Mouse (Mus musculus): ENCODE measurements around the gene 7530416G11Rik. TPM values are rescaled to one million over a fixed set of nuclear protein-coding genes. Genes with fewer than 3 reads are reported as not detected.

Gene 7530416G11Rik
- total and polyA plus RNA-seq, 3 experiments, result not detected

DNA sequence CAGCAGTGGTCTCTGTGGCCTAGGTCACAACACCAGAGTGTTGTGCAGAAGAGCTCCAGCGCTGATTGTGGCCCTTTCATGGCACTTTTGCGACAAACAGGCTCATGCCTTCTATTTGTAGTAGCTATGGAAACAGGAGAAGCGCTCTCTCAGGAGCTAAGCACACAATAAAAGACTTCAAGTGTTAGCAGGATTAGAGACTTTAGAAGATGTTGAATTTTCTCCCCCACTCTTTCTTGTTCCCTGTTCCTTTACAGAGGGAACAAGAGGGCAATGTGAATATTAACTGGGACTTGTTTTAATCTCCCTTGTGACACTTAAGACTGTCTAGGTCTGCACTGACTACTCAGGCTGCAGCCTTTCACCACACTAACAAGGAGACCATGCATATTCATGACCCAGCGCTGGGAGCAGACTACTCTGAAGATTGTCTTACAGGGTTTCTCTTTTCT is 44.4 kb downstream of the 7530416G11Rik start:
- Histone ChIP-seq H3K79me2 (replicated peaks; ENCODE audit: control insufficient read depth, extremely low read depth, insufficient read depth, poor library complexity, severe bottlenecking) (no peaks in the 10 kb centered on the region), H3K4me1 (ENCODE audit: control insufficient read depth in 1 of 2, insufficient read depth in 2 of 2) (no peaks in the 10 kb centered on the region), H3K27me3 (replicated peaks) (no peaks in the 10 kb centered on the region), H3K4me3 (replicated peaks in 1 of 3; ENCODE audit: low read depth in 2 of 3, low read length in 2 of 3, poor library complexity in 1 of 3) (no peak overlapping the region), H3K9me3 (replicated peaks; ENCODE audit: low read length) (no peaks in the 10 kb centered on the region), H3K36me3 (replicated peaks in 1 of 2; ENCODE audit: control insufficient read depth in 1 of 2, insufficient read depth in 1 of 2, low read length in 1 of 2) (peaks cover 41 to 95% of the 10 kb centered on the region in 2 experiments), H3K4me2 (ENCODE audit: insufficient read depth, low read depth, poor library complexity, severe bottlenecking) (no peak overlapping the region), H3K9ac (ENCODE audit: insufficient read depth, low read depth) (no peak overlapping the region), H3K27ac (ENCODE audit: insufficient read depth, low read depth) (no peak overlapping the region)
- DNase-seq (ENCODE audit: extremely low read depth), result no peak
- TF ChIP-seq E2F4 (IDR thresholded peaks at IDR 0.05; ENCODE audit: insufficient replicate concordance, low read depth, low read length) (no peak), POLR2AphosphoS2 (IDR thresholded peaks at IDR 0.05; ENCODE audit: low read depth, low read length) (no peak), CHD1 (IDR thresholded peaks at IDR 0.05; ENCODE audit: low read depth, low read length) (no peak), NELFE (IDR thresholded peaks at IDR 0.05; ENCODE audit: low read depth, low read length) (no peak), SMC3 (IDR thresholded peaks at IDR 0.05; ENCODE audit: low read depth, low read length) (no peak), MEF2A (IDR thresholded peaks at IDR 0.05; ENCODE audit: borderline replicate concordance, low read depth, low read length) (no peak), EP300 (IDR thresholded peaks at IDR 0.05; ENCODE audit: low read length) (no peak), CTCF (conservative IDR thresholded peaks at IDR 0.05 in 1 of 2, IDR thresholded peaks at IDR 0.05 in 1 of 2; ENCODE audit: low read depth in 2 of 2, low read length in 2 of 2) (no peak), HCFC1 (IDR thresholded peaks at IDR 0.05; ENCODE audit: low read depth, low read length) (no peak), ELF1 (IDR thresholded peaks at IDR 0.05; ENCODE audit: low read depth, low read length) (no peak), ZNF384 (IDR thresholded peaks at IDR 0.05; ENCODE audit: low read depth, low read length) (no peak), UBTF (IDR thresholded peaks at IDR 0.05; ENCODE audit: low read depth, low read length) (no peak)
- dilution Hi-C loops (cut with MboI; ENCODE audit: extremely low pct_ligation_motif_present, extremely low pct_unique_long_range_greater_than_20kb, low sequenced_read_pairs) (no loop called here), in situ Hi-C loops (cut with MboI; ENCODE audit: low pct_ligation_motif_present, low pct_unique_long_range_greater_than_20kb, low sequenced_read_pairs) (no loop called here)

DNA sequence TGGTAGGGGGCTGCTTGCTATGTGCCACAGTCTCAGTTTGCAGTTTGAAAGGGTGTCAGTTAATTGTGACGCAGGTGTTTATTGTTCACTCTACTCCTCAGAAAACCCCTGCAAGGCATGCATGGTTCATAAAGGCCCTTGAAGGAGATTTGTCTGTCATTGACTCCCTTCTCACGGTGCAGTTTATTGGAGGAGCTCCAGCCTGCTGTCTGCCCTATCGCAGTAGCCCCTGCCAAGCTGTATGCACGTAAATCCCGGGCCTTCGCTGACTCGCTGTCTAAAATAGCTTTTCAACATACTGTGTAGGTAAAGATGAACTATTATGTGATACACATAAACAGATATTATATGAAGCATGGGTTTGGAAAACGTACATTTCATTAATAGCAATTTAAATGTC is 45.2 kb downstream of the 7530416G11Rik start:
- DNase-seq (ENCODE audit: extremely low read depth), result no peak
- Histone ChIP-seq H3K9ac (ENCODE audit: insufficient read depth, low read depth) (no peak overlapping the region), H3K9me3 (replicated peaks; ENCODE audit: low read length) (no peaks in the 10 kb centered on the region), H3K4me3 (replicated peaks in 1 of 3; ENCODE audit: low read depth in 2 of 3, low read length in 2 of 3, poor library complexity in 1 of 3) (no peak overlapping the region), H3K79me2 (replicated peaks; ENCODE audit: control insufficient read depth, extremely low read depth, insufficient read depth, poor library complexity, severe bottlenecking) (no peaks in the 10 kb centered on the region), H3K4me2 (ENCODE audit: insufficient read depth, low read depth, poor library complexity, severe bottlenecking) (no peak overlapping the region), H3K4me1 (ENCODE audit: control insufficient read depth in 1 of 2, insufficient read depth in 2 of 2) (no peaks in the 10 kb centered on the region), H3K27me3 (replicated peaks) (no peaks in the 10 kb centered on the region), H3K27ac (ENCODE audit: insufficient read depth, low read depth) (no peak overlapping the region), H3K36me3 (replicated peaks in 1 of 2; ENCODE audit: control insufficient read depth in 1 of 2, insufficient read depth in 1 of 2, low read length in 1 of 2) (peaks cover 34 to 93% of the 10 kb centered on the region in 2 experiments)
- TF ChIP-seq IRF4 (IDR thresholded peaks at IDR 0.05; ENCODE audit: low read depth, low read length) (no peak), MAZ (IDR thresholded peaks at IDR 0.05; ENCODE audit: low read depth, low read length) (no peak), RAD21 (IDR thresholded peaks at IDR 0.05; ENCODE audit: low read depth, low read length) (no peak), EP300 (IDR thresholded peaks at IDR 0.05; ENCODE audit: low read length) (no peak), HCFC1 (IDR thresholded peaks at IDR 0.05; ENCODE audit: low read depth, low read length) (no peak), ELF1 (IDR thresholded peaks at IDR 0.05; ENCODE audit: low read depth, low read length) (no peak), PAX5 (IDR thresholded peaks at IDR 0.05; ENCODE audit: low read length) (no peak), TCF12 (IDR thresholded peaks at IDR 0.05; ENCODE audit: low read depth, low read length) (no peak), POLR2A (IDR thresholded peaks at IDR 0.05; ENCODE audit: low read depth, low read length) (no peak), NELFE (IDR thresholded peaks at IDR 0.05; ENCODE audit: low read depth, low read length) (no peak), SIN3A (IDR thresholded peaks at IDR 0.05; ENCODE audit: low read length) (no peak), ZNF384 (IDR thresholded peaks at IDR 0.05; ENCODE audit: low read depth, low read length) (no peak), CTCF (conservative IDR thresholded peaks at IDR 0.05 in 1 of 2, IDR thresholded peaks at IDR 0.05 in 1 of 2; ENCODE audit: low read depth in 2 of 2, low read length in 2 of 2) (no peak), SMC3 (IDR thresholded peaks at IDR 0.05; ENCODE audit: low read depth, low read length) (no peak), MYC (IDR thresholded peaks at IDR 0.05; ENCODE audit: low read depth, low read length) (no peak), CHD2 (IDR thresholded peaks at IDR 0.05; ENCODE audit: low read length) (no peak), GABPA (IDR thresholded peaks at IDR 0.05; ENCODE audit: insufficient replicate concordance, low read depth, low read length) (no peak)
- dilution Hi-C loops (cut with MboI; ENCODE audit: extremely low pct_ligation_motif_present, extremely low pct_unique_long_range_greater_than_20kb, low sequenced_read_pairs) (no loop called here), in situ Hi-C loops (cut with MboI; ENCODE audit: low pct_ligation_motif_present, low pct_unique_long_range_greater_than_20kb, low sequenced_read_pairs) (no loop called here)
